Mouse (Mus musculus) MEL (cell line): ENCODE measurements around the gene Fam172a. TPM values are rescaled to one million over a fixed set of nuclear protein-coding genes. Genes with fewer than 3 reads are reported as not detected.

ENCODE experiments used
- DNase-seq: peaks from one replicate; pipeline ENCODE4 v3.0.0; 2011; ENCODE audit warnings: low read depth, low spot score
- H3K27ac ChIP-seq: 2 replicates; pipeline ENCODE4 v1.5.1; 2012; ENCODE audit warnings: low read depth, mild to moderate bottlenecking, control low read depth, low read length, moderate library complexity; ENCODE audit not compliant: control insufficient read depth
- H3K27me3 ChIP-seq, 2 experiments: fragments of 150-350 bp in 1 of 2; sonication (generic) in 1 of 2; 2 replicates each; pipeline ENCODE4 v1.6.1; 2012; ENCODE audit warnings: low read length in 2 of 2, mild to moderate bottlenecking in 2 of 2, improper control_type of control experiment in 1 of 2, moderate library complexity in 1 of 2; ENCODE audit not compliant: insufficient read depth in 2 of 2, control insufficient read depth in 1 of 2
- H3K36me3 ChIP-seq, 2 experiments: 2 replicates each; pipeline ENCODE4 v1.6.1; 2012 to 2014; ENCODE audit warnings: low read length in 2 of 2, improper control_type of control experiment in 1 of 2, inconsistent platforms in 1 of 2, mild to moderate bottlenecking in 1 of 2; ENCODE audit not compliant: insufficient read depth in 2 of 2, control insufficient read depth in 1 of 2
- H3K4me1 ChIP-seq, 2 experiments: fragments of 150-350 bp in 1 of 2; sonication (generic) in 1 of 2; 2 replicates each; pipeline ENCODE4 v1.6.1; 2012; ENCODE audit warnings: low read length in 2 of 2, improper control_type of control experiment in 1 of 2, mild to moderate bottlenecking in 1 of 2; ENCODE audit not compliant: insufficient read depth in 2 of 2, control insufficient read depth in 1 of 2
- H3K4me3 ChIP-seq, 2 experiments: fragments of 150-350 bp in 1 of 2; sonication (generic) in 1 of 2; 2 replicates each; pipeline ENCODE4 v1.5.1; 2012; ENCODE audit warnings: low read depth in 2 of 2, low read length in 2 of 2, mild to moderate bottlenecking in 2 of 2, moderate library complexity in 2 of 2, control low read depth in 1 of 2, improper control_type of control experiment in 1 of 2; ENCODE audit not compliant: control insufficient read depth in 1 of 2, insufficient read depth in 1 of 2
- H3K79me2 ChIP-seq: 2 replicates; pipeline ENCODE4 v1.6.1; 2012; ENCODE audit warnings: mild to moderate bottlenecking, low read length, moderate library complexity; ENCODE audit not compliant: control insufficient read depth, poor library complexity, insufficient read depth
- H3K9ac ChIP-seq: 2 replicates; pipeline ENCODE4 v1.6.1; 2012; ENCODE audit warnings: low read depth, mild to moderate bottlenecking, control low read depth, low read length, moderate library complexity; ENCODE audit not compliant: control insufficient read depth, poor library complexity, severe bottlenecking
- H3K9me3 ChIP-seq: fragments of 150-350 bp; sonication (generic); replicated peaks from 2 replicates; pipeline ENCODE4 v1.6.1; 2012; ENCODE audit warnings: mild to moderate bottlenecking, low read length, improper control_type of control experiment, moderate library complexity; ENCODE audit not compliant: insufficient read depth
- BHLHE40 ChIP-seq: IDR thresholded peaks from 2 replicates; pipeline ENCODE4 v1.6.1; 2012; ENCODE audit warnings: low read depth, mild to moderate bottlenecking, inconsistent platforms, low read length, improper control_type of control experiment, borderline replicate concordance
- CHD1 ChIP-seq: IDR thresholded peaks from 2 replicates; pipeline ENCODE4 v1.6.1; 2012; ENCODE audit warnings: low read depth, mild to moderate bottlenecking, inconsistent platforms, low read length, improper control_type of control experiment
- CHD2 ChIP-seq: IDR thresholded peaks from 2 replicates; pipeline ENCODE4 v1.6.1; 2011; ENCODE audit warnings: low read length, improper control_type of control experiment
- CTCF ChIP-seq, 3 experiments: IDR thresholded peaks in 2 of 3; conservative IDR thresholded peaks in 1 of 3; 2 replicates each; pipeline ENCODE4 v1.5.1; 2011 to 2012; ENCODE audit warnings: low read length in 3 of 3, low read depth in 2 of 3, mild to moderate bottlenecking in 2 of 3, improper control_type of control experiment in 1 of 3, inconsistent platforms in 1 of 3, mixed read lengths in 1 of 3, moderate library complexity in 1 of 3; ENCODE audit not compliant: control insufficient read depth in 1 of 3, insufficient read depth in 1 of 3, poor library complexity in 1 of 3, severe bottlenecking in 1 of 3
- E2F4 ChIP-seq: IDR thresholded peaks from 2 replicates; pipeline ENCODE4 v1.6.1; 2011; ENCODE audit warnings: low read depth, low read length, improper control_type of control experiment, borderline replicate concordance
- ELF1 ChIP-seq: IDR thresholded peaks from 2 replicates; pipeline ENCODE4 v1.6.1; 2014; ENCODE audit warnings: low read depth, mild to moderate bottlenecking, inconsistent platforms, low read length, improper control_type of control experiment, moderate library complexity
- EP300 ChIP-seq, 2 experiments: IDR thresholded peaks; 2 replicates each; pipeline ENCODE4 v1.6.1; 2011; ENCODE audit warnings: improper control_type of control experiment in 2 of 2, low read length in 2 of 2, low read depth in 1 of 2, mild to moderate bottlenecking in 1 of 2
- ETS1 ChIP-seq: IDR thresholded peaks from 2 replicates; pipeline ENCODE4 v1.6.1; 2012; ENCODE audit warnings: low read depth, mild to moderate bottlenecking, inconsistent platforms, low read length, improper control_type of control experiment, moderate library complexity
- GABPA ChIP-seq: IDR thresholded peaks from 2 replicates; pipeline ENCODE4 v1.6.1; 2012; ENCODE audit warnings: low read depth, mild to moderate bottlenecking, inconsistent platforms, low read length, improper control_type of control experiment, moderate library complexity
- GATA1 ChIP-seq: IDR thresholded peaks from 2 replicates; pipeline ENCODE4 v1.6.1; 2011; ENCODE audit warnings: low read depth, low read length, improper control_type of control experiment
- HCFC1 ChIP-seq: IDR thresholded peaks from 2 replicates; pipeline ENCODE4 v1.6.1; 2012; ENCODE audit warnings: low read depth, mild to moderate bottlenecking, inconsistent platforms, low read length, improper control_type of control experiment, moderate library complexity
- KAT2A ChIP-seq: conservative IDR thresholded peaks from 2 replicates; pipeline ENCODE4 v1.6.1; 2012; ENCODE audit warnings: low read depth, low read length, improper control_type of control experiment, inconsistent platforms
- MAFK ChIP-seq: IDR thresholded peaks from 2 replicates; pipeline ENCODE4 v1.6.1; 2011; ENCODE audit warnings: low read depth, mild to moderate bottlenecking, low read length, improper control_type of control experiment, borderline replicate concordance
- MAX ChIP-seq: IDR thresholded peaks from 2 replicates; pipeline ENCODE4 v1.6.1; 2011; ENCODE audit warnings: low read length, improper control_type of control experiment
- MAZ ChIP-seq: IDR thresholded peaks from 2 replicates; pipeline ENCODE4 v1.6.1; 2012; ENCODE audit warnings: low read depth, mild to moderate bottlenecking, inconsistent platforms, low read length, improper control_type of control experiment
- MXI1 ChIP-seq: IDR thresholded peaks from 2 replicates; pipeline ENCODE4 v1.6.1; 2011; ENCODE audit warnings: mild to moderate bottlenecking, low read depth, low read length, improper control_type of control experiment
- NELFE ChIP-seq: IDR thresholded peaks from 2 replicates; pipeline ENCODE4 v1.6.1; 2011; ENCODE audit warnings: low read depth, low read length, improper control_type of control experiment
- NRF1 ChIP-seq: IDR thresholded peaks from 2 replicates; pipeline ENCODE4 v1.6.1; 2014; ENCODE audit warnings: low read depth, mild to moderate bottlenecking, inconsistent platforms, low read length, improper control_type of control experiment, moderate library complexity; ENCODE audit not compliant: poor library complexity, insufficient read depth, severe bottlenecking
- POLR2AphosphoS2 ChIP-seq: IDR thresholded peaks from 2 replicates; pipeline ENCODE4 v1.6.1; 2011; ENCODE audit warnings: low read length, improper control_type of control experiment
- POLR2AphosphoS5 ChIP-seq: IDR thresholded peaks from 2 replicates; pipeline ENCODE4 v1.6.1; 2012; ENCODE audit warnings: low read depth, borderline replicate concordance, mild to moderate bottlenecking, inconsistent platforms, low read length, moderate library complexity, mixed read lengths
- RAD21 ChIP-seq: IDR thresholded peaks from 2 replicates; pipeline ENCODE4 v1.6.1; 2011; ENCODE audit warnings: mild to moderate bottlenecking, low read depth, low read length, improper control_type of control experiment
- RCOR1 ChIP-seq: IDR thresholded peaks from 2 replicates; pipeline ENCODE4 v1.6.1; 2012; ENCODE audit warnings: low read depth, mild to moderate bottlenecking, inconsistent platforms, low read length, improper control_type of control experiment
- SIN3A ChIP-seq: IDR thresholded peaks from 2 replicates; pipeline ENCODE4 v1.6.1; 2012; ENCODE audit warnings: low read length, improper control_type of control experiment, inconsistent platforms
- SMC3 ChIP-seq: IDR thresholded peaks from 2 replicates; pipeline ENCODE4 v1.6.1; 2011; ENCODE audit warnings: low read depth, low read length, improper control_type of control experiment
- TBP ChIP-seq: IDR thresholded peaks from 2 replicates; pipeline ENCODE4 v1.8.0; 2011; ENCODE audit warnings: low read depth, low read length, improper control_type of control experiment
- TCF12 ChIP-seq: IDR thresholded peaks from 2 replicates; pipeline ENCODE4 v1.6.1; 2014; ENCODE audit warnings: low read depth, mild to moderate bottlenecking, inconsistent platforms, low read length, improper control_type of control experiment, moderate library complexity
- ZC3H11A ChIP-seq: IDR thresholded peaks from 2 replicates; pipeline ENCODE4 v1.6.1; 2012; ENCODE audit warnings: low read depth, mild to moderate bottlenecking, inconsistent platforms, low read length, improper control_type of control experiment
- ZKSCAN1 ChIP-seq: IDR thresholded peaks from 2 replicates; pipeline ENCODE4 v1.6.1; 2012; ENCODE audit warnings: low read depth, mild to moderate bottlenecking, inconsistent platforms, low read length, improper control_type of control experiment, moderate library complexity
- ZMIZ1 ChIP-seq: IDR thresholded peaks from 2 replicates; pipeline ENCODE4 v1.6.1; 2012; ENCODE audit warnings: low read depth, mild to moderate bottlenecking, inconsistent platforms, low read length, improper control_type of control experiment, moderate library complexity
- polyA plus RNA-seq, 2 experiments: library from polyadenylated mRNA; stranded (reverse) in 1 of 2; unstranded in 1 of 2; fragments of >175 nt in 1 of 2; fragments of >200 nt in 1 of 2; gene quantifications; 2 replicates each; pipeline versions ENCODE4 v1.2.1 to v1.2.4; 2012; ENCODE audit warnings: low replicate concordance in 2 of 2, low read depth in 1 of 2; ENCODE audit not compliant: insufficient read length in 2 of 2, insufficient read depth in 1 of 2, missing spikeins in 1 of 2
- total RNA-seq: library from RNA; depleted of rRNA; stranded (reverse); fragments of 300-350 nt; gene quantifications from 2 replicates; pipeline ENCODE4 v1.2.3, GENCODE M21; 2012

Gene Fam172a
- total and polyA plus RNA-seq, 3 experiments, result 13.4 to 358 (median 19.6) TPM

DNA sequence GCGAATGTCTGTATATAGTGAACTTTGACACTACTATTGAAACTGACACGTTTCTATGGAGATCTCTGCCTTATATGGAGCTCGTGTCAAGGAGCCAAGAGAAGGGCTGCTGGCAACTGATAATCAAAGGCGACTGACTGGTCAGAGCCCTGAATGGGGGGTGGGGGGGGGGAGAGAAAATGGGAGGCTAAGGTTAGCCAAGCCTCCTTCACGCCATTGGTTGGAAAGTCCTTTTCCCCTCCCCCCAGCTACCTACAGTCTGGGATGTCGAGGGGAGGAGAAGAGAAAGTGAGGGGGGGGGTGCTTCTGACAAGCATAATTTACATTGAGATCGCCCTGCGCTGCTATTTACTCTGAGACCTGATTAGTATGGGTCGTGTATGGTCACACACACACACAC lies 498.6 kb downstream of the Fam172a start (continued):
- TF ChIP-seq BHLHE40 (peak; percentile 56; the same call in 1 of the 2 replicates), MAFK (no peak), CHD2 (no peak), ETS1 (peak; percentile 51; the same call in 1 of the 2 replicates), ELF1 (no peak), ZC3H11A (no peak), POLR2AphosphoS2 (no peak; the same call in 1 of the 2 replicates), MXI1 (peak; percentile 4; the same call in 1 of the 2 replicates), GATA1 (peak; percentile 50; the same call in 1 of the 2 replicates), CTCF (IDR thresholded peaks at IDR 0.05 in 2 of 3, conservative IDR thresholded peaks at IDR 0.05 in 1 of 3; ENCODE audit: control insufficient read depth in 1 of 3, insufficient read depth in 1 of 3, low read depth in 2 of 3, low read length in 3 of 3, poor library complexity in 1 of 3, severe bottlenecking in 1 of 3) (no peak), RCOR1 (no peak), CHD1 (no peak), NELFE (peak; percentile 35; the same call in 1 of the 2 replicates), KAT2A (no peak), EP300 (IDR thresholded peaks at IDR 0.05; ENCODE audit: low read depth in 1 of 2, low read length in 2 of 2) (peak; percentile 45 to 64; a peak in 3 of 4 replicates), HCFC1 (no peak), ZMIZ1 (no peak), MAX (no peak), NRF1 (no peak)
- TF ChIP-seq, all 39 proteins: peak for 12

GRCm38 (mm10) chr13:78200991-78201870 lies 499.4 kb downstream of the Fam172a start:
- Histone ChIP-seq H3K27ac (peak overlapping the region; percentile 84), H3K4me1 (peaks cover 3 to 10% of the 10 kb centered on the region in 2 experiments; a peak in 3 of 4 replicates), H3K9me3 (no peaks in the 10 kb centered on the region), H3K27me3 (no peaks in the 10 kb centered on the region), H3K79me2 (peaks cover 28% of the 10 kb centered on the region), H3K4me3 (peak overlapping the region; percentile 79 to 90), H3K36me3 (peaks cover 0 to 17% of the 10 kb centered on the region in 2 experiments; a peak in 2 of 4 replicates), H3K9ac (peak overlapping the region; percentile 76)
- DNase-seq, result peak; percentile 95
- 0 out of 2 replicates have a peak, but pooled peaks have one; percentile 5 for TF ChIP-seq BHLHE40
- TF ChIP-seq MAZ, result peak; percentile 89
- no peak for TF ChIP-seq ZKSCAN1
- peak; percentile 70 for TF ChIP-seq HCFC1
- no peak for TF ChIP-seq GATA1
- TF ChIP-seq TCF12, result peak; percentile 37
- 0 out of 2 replicates have a peak, but pooled peaks have one; percentile 7 for TF ChIP-seq CHD1
- peak in 1 of 2 experiments; percentile 39; a peak in 2 of 4 replicates for TF ChIP-seq EP300 (IDR thresholded peaks at IDR 0.05; ENCODE audit: low read depth in 1 of 2, low read length in 2 of 2)
- TF ChIP-seq TBP, result 0 out of 2 replicates have a peak, but pooled peaks have one; percentile 47
- TF ChIP-seq MXI1, result peak; percentile 21
- TF ChIP-seq ZC3H11A, result peak; percentile 48
- TF ChIP-seq SMC3, result peak; percentile 54
- TF ChIP-seq RCOR1, result no peak
- TF ChIP-seq GABPA, result peak; percentile 33; the same call in 1 of the 2 replicates
- TF ChIP-seq RAD21, result peak; percentile 77
- TF ChIP-seq POLR2AphosphoS5, result no peak
- TF ChIP-seq CTCF (IDR thresholded peaks at IDR 0.05 in 2 of 3, conservative IDR thresholded peaks at IDR 0.05 in 1 of 3; ENCODE audit: control insufficient read depth in 1 of 3, insufficient read depth in 1 of 3, low read depth in 2 of 3, low read length in 3 of 3, poor library complexity in 1 of 3, severe bottlenecking in 1 of 3), result peak; percentile 61 to 88 (median 83)
- peak; percentile 52 for TF ChIP-seq SIN3A
- peak; percentile 36; the same call in 1 of the 2 replicates for TF ChIP-seq E2F4
